Mouse (Mus musculus) testis, postnatal 14 days (tissue): ENCODE data around the gene Map3k9.

ENCODE experiments used
- DNase-seq: peaks from one replicate; pipeline ENCODE4 v3.0.0; 2021; ENCODE audit warnings: low spot score

Gene Map3k9

DNA sequence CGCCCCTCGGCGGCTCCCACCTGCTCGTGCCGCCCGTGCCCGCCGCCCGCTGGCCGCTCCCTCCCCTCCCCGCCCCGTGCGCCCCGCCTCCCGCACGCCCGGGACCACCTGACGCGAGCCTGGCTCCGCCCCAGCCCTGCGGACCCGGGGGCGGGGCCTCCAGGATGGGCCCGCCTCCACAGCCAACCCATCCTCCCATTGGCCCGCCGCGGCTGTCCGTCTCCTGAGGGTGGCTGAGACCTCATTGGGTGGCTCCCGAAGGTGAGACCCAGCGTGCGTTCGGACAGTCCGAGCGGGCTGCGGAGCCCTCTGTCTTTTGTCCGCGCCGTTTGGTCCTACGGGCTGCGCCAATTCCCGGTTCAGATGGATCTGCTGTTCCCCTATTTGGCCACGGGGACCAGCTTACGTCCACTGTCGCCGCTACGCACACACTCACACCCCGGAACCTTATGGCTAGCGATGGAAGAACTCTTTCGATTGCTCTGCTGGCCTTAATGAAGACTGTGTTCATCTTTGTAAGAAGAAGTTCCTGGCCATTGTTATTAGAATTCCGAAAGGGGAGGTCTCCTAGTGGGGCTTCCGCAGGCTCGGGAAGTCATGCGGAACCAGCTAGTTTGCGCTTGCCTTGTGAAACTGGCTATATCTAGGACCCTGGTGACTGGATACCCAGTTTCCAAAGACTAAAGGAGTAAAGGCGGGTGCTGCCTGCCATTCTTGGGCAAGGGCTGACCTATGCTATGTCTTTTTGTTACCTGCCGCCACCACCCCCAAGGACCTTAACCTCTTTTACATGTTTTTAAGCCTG is at the start of gene Map3k9:
Gene Map3k9 (minus strand): TSS at position 71 of the 805 bp plus-strand sequence.
- DNase-seq: peak; percentile 95

DNA sequence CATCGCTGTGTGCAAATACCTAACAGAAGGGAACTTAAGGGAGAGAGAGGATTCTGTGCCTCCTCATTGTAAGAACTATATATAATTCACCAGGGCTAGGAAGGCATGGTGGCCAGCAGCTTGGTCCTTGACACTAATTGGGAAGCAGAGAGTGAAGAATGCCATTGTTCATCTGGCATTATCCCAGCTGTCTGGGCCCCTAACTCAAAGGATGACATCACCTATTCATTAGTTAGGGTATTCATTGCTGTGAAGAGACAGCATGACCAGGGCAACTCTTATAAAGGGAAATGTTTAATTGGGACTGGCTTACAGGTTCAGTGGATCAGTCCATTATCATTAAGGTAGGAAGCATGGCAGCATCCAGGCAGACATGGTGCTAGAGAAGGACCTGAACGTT is 47.4 kb upstream of the Map3k9 start:
- DNase-seq: no peak

DNA sequence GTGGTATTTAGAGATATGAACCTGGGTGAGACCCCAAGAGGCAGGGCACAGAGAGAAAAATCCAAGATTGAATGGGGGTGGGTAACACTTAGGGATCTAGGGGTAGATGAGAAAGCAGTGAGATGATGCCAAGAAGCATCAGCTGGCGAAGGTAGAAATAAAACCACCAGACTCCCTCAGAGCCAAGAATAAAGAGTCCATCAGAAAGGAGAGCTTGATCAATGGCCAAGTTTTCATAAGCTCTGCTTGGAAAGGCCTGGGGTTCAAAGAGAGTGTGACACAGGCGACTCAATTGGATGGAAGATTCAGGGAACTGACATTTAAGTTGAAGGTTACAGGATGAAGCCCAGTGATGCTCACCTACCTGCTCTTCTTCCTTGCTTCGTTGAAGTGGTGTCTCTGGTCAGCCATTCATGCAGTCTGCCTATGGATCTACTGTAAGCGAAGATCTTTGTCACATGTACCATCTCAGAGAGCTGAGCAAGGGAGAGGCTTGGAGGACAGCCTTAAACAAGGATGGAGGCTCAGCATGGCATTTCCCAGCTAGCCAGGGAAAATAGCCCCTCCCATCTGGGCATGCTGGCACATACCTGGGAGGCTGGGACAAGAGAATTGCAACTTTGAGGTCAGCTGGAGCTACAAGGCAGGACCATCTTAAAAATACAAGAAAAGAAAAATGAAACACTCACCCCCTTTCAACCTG is 42.0 kb upstream of the Map3k9 start:
- no peak for DNase-seq

DNA sequence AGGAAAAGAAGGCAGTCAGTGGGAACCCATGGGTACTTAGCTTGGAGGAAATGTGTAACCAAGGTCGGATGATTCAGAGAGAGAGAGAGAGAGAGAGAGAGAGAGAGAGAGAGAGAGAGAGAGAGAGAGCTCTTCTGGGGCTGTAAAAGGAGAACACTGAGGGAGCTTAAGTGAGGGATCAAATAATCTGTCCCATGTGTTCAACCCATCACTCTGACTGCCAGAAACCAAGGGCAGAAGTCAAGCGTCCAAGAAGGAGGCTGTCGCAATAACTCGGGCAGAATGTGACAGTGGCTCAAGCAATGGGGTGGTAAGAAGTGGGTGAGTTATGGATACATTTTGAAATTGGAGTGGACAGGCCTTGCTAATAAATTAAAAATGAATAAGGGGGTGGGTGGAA is 41.2 kb upstream of the Map3k9 start:
- no peak for DNase-seq

DNA sequence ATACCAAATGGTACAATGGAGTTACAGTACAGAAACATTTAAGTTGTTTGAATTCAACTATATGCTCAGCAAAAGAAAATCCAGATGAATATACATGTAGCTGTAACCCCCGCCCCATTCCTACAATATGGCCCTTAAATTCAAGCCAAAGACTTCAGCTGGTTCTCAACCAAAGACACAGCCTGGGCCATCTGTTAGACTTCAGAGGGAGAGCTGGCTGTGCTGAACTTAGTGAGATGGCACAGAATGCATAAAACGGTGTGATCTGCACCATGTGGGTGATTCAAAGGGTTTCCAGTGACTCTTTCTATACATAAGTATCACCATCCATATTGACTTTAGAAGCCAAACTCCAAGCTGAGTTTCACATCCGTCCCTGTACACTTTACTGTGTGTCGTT is 39.7 kb upstream of the Map3k9 start:
- DNase-seq: no peak

DNA sequence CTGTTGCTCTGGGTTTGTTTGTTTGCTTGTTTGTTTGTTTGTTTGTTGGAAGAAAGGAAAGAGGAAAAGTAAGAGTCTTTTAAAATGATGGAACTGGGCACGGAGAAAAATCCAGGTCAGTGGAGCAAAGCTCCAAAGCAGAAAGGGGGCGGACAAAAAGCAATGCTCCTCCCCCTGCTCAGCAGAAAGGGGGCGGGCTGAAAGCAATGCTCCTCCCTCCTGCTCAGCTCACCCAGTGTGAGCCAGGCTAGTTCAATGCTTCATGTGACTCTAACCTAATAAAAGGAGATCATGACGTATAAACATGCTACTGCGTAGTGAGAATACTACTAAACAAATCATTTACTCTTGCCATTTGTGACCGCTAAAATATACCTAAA is 36.1 kb upstream of the Map3k9 start:
- no peak for DNase-seq

DNA sequence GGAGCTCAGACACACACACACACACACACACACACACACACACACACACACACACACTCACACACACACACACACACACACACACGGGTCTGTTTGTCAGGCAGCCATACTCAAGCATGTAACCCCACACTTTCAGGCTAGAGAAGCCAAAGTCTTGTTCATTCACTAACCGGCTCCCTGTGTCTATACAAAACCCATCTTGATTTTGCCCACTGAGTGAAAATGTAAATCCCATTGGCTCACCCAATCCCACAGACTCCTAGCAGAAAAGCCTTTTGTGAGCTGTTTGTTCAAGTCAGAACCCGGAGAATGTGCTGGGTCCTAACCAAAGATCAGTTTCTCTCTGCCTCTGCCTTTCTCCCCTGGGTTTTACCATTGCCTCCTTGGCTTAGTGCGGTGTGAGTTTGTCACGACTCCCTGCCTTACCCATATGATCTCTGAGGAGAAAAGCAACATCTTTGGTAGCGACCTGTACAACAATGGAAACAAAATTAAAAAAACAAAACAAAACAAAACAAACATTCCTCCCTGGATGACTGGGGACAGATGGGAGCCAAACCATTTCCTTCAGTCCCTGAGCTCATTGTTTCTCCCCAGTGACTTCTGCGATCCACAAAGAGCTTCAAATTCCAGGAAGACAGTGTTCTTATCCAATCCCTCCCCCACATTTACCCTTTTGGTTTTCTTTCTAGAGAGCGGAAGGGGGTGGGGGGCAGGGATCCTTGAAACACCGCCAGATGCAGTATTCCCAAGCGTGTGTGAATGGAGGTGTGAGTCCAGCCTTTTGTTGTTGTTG is 35.6 kb upstream of the Map3k9 start:
- DNase-seq: no peak

DNA sequence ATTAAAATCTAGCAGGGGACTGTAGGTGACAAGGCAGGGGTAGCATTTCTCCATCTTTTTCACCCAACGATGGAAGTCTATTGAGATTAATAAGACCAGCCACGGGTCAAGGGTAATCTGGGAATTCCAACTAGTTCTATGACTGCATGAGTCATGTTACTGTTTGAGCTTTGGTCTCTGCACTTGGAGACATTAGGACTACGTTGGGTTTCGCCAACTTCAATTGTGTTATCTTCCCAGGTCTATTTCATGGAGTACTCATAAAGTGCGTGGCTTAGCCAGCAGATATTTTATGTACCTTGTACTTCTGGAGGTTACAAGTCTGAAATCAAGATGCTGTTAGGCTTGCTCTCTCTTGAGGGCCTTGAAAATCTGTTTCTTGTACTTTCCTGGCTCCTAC is 33.8 kb upstream of the Map3k9 start:
- no peak for DNase-seq

DNA sequence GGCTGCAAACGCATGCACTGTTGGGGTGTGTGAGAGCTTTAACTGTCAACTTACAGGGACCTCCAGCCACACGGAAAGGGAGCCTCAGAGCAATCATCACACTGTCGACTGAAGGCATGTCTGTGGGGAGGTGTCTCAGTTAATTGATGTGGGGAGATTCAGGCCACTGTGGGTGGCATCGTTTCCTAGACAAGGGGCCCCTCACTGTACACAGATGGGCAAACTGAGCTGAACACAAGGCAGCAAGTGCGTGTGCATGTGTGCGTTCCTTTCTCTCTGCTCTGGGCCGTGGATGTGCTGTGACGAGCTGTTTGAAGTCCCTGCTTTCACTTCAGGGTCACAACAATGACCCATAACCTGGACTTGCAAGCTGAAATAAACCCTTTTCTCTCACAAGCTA is 29.4 kb upstream of the Map3k9 start:
- no peak for DNase-seq

DNA sequence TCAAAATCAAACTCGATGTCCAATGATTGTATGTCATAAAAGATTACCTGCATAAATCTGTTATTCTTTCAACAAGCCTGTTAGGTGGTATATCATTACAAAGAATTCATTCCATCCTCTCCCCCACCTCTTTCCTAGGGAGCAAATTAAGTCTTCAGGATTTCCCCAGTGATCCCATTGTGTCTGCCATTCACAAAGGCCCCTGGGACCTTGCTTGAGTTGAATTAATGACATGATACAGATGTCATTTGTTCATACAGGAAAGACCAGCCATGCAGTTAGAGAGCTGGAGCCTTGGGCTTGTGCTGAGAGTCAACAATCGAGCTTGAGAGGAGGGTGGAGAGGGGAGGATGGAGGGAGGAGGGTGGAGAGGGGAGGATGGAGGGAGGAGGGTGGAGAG is 27.6 kb upstream of the Map3k9 start:
- no peak for DNase-seq

DNA sequence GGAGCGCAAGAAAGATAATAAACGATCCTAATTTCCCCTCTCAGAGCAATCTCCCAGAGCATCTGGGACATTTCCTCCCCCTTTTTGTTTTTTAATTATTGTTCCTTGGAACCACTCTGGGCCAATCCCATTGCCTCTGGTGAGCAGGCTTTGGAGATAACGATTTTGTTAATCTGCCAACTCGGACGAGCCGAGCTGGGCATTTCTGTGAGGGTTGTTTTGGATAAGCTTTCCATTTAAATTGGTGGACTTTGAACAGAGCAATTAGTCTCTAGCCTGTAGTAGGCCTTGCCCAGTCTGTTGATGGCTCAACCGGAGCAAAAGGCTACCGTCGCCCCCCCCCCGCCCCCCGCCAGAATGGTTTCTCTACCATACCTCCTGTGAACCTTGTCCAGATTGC is 27.0 kb upstream of the Map3k9 start:
- peak; percentile 33 for DNase-seq

DNA sequence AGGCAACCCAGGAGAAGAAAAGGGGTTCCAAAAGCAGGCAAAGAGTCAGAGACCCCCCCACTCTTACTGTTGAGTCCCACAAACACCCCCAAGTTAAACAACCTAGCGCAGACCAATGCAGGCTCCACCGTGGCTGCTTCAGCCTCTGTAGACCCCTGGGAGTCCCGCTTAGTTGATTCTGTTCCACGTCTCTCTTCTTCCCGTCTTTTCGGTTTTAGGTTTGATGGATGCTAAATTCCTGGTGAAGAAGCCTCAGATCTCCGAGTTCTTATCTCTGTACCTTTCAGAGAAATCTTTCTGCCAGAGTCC is 26.5 kb upstream of the Map3k9 start:
- DNase-seq: no peak

DNA sequence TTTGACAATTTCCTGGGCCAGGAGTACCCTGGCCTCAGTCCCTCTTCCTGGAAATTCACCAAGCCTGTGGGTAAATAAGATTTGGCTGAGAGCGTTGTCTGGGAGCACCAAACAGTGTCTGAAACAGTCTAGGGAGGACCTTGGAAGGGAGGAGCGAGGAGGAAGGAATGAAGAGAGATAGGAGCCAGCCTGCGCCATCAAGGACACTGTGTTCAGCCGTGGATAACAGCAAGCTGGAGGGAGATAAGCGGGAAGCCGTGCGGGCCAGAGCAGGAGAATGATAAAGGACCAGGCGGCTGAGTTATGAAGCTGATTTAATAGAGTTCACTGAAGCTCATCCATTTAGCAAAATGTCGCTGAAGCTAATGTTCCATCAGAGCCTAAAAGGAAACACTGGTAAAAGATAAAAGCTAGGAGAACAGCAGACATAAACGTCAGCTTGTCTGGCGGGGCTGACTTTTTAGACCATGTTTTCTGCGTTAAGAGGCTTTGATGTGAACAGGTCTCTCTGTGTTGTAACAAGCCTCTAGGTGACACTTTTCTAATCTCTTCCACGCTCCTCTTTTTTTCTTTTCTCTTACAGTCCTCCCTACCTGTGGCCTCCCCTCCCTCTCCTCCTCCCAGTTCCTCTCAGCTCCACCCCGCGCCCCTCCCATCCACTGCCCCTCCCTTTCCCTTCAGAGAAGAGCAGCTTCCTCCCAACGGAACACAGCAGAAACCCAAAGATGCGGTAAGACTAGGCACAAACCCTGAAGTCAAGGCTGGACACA is 26.0 kb upstream of the Map3k9 start:
- peak; percentile 77 for DNase-seq

DNA sequence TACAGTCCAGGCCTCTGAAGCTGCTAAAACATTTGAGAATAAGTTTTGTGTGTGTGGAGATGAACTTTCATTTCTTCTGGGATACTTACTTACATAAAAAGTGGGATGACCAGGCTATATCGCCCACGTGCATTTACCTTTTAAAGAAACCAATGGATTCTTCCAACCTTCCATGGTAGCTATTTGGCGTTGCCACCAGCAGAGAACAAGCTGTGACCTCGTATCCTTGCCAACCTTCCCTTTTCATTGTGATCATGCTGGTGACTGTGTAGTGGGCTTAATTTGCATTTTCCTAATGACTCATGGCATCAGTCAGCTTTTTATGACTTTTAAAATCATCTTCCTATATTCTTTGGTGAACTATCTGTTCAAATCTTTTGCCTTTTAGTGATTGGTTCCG is 25.1 kb upstream of the Map3k9 start:
- DNase-seq: no peak

DNA sequence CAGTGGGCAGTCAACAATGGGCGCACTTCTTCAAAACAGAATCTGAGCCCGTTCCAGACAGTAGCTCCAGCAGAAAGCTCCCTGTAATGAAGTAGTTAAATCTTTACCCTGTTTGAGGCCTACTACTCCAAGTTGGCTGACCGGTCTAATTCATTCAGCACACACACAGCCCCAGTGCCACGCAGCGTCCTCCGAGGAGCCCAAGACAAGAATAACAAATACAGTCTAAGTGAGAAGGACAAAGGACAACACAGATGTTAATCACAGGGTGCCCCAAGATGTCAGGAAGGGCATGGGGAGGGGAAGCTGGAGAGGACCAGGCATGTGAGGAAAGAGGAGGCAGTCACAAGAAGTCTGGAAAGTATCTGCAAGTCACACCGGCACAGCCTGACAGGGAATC is 22.8 kb upstream of the Map3k9 start:
- no peak for DNase-seq

DNA sequence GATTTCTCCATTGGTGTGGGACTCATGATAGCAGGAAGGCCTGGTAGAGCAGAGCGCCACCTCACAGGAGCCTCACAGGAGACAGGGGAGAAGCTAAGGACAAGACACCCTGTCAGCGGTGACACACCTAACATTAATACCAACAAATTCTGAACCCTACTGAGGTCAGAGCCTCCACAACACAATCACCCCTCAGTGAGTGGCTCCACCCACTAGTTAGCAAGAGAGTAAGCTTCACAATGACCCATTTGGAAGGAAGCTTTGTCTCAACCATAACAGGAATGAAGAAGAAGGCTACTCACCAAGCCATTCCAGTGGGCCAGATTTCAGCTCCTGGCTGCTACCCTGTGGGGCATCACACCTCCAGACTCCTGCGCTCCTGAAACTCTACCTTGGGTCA is 22.0 kb upstream of the Map3k9 start:
- no peak for DNase-seq

DNA sequence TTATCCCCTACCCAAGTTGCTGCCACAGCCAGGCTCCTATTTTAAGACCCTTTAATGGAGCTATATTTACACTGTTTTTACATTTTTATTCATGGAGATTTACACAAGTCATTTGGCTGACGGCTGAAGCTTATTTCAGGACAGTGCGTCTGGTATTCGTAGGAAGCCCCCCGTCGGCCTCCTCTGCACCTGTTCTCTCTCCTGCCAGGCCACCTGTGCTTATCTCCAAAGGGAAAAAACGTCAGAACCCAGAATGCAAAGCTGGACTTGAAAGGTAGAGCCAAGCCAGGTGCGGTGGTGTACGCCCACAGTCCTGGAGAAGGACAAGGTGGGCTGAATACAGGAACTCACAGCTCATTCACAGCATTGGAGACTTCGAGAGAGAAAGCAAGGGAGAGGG is 20.2 kb upstream of the Map3k9 start:
- no peak for DNase-seq

DNA sequence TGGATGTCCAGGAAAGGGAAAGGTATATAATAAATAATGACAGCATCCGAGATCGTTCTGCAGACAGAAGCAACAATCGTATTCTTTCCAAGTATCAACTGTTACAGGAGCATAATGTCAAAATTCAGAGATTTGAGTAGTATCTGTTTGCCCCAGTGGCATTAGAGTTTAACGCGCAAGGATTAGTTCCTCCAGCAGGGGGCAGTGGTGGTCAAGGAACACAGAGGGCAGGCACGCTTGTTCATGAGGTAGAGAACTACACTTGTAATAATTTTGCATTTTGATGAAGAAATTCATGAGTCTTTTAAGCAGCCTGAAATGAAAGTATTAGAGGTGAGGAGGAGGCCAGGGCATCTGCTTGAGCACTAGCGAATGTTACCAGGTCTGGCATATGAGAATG is 15.6 kb upstream of the Map3k9 start:
- peak; percentile 48 for DNase-seq

DNA sequence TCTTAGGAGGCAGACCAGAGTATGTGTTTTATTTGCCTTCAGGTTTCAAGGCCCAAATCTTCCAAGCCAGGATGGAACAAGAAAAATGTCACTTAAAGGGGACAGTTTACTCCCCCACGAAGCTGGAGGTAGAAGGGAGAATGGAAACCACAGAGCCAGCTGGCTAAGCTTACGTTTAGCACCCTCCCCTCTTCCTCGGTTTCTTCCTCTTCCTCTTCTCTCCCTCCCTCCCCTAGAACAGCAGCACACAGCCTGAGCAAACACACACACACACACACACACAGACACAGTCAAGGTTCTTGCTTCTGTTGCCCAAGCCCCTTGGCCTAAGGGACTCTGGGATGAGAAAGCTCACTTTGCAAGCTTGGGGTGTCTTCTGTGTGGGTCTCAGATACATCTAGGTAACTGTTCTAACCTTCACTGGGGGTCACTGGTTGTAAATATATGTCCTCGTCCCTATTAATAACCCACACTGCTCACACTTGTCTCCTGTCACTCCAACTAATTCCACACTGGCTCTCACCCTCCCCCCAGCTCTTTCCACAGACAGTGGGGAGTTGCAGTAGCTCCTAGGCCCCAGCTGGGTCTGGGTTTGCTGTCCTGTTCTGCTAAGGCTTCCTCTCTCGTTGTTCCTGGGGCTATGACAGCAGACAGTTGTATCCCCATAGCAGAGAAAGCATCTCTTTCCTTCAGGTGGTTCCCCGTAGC is 11.7 kb upstream of the Map3k9 start:
- DNase-seq: no peak

DNA sequence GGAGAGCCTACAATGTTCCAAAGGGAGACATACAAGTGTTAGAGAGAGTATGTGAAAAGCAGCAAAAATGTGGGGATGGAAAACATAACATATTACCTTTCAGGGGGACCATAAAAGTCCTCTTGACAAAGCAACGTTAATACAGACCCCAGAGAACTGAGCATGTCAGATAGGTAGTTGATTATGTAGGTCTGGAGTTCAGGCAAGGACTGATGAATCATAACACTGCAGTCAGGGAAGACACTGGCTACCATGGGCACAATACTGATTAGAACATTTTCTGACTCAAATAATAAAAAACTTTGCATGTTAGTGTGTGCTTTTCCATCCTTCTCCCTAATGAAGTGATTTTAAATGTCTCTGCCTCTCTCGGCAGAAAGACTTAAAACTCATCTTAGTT is 8.5 kb upstream of the Map3k9 start:
- no peak for DNase-seq

DNA sequence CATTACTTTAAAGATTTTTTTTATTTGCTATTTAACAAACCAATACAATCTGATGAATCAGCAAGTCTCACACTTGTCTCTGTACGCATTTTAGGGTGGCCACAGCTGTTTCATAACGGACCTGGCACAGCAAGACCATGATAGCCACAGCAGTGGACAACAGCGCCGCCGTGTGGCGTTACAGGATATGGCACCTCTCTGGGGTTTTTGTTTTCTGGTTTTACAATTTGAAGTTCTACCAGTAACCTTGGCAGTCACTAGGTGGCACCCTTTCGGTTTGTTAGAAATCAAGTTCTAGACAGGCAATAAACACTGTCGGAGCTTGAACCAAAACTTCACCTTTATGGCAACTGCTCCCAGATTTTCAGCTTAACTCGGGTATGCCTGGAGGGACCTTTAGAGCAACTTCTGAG is 7.7 kb upstream of the Map3k9 start:
- peak; percentile 77 for DNase-seq

DNA sequence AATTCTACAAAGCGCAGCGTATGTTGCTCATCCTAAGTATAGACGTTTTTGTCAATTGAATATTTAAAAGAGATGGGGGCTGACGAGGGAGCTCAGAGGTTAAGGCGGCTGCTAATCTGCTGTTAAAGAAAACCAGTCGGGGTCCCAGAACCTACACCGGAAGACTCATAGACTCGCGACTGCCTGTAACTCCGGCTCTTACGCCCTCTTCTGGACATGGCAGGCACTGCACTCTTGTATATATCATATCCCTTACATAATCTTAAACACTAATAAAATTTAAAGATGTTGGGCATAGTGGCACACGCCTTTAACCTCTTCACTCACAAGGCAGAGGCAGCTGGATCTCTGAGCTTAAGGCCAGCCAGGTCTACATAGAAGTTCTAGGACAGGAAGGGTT is 6.3 kb upstream of the Map3k9 start:
- DNase-seq: peak; percentile 50
